Mouse (Mus musculus): Measurements from ENCODE around the gene Cbx2. TPM values are rescaled to one million over a fixed set of nuclear protein-coding genes. Genes with fewer than 3 reads are reported as not detected.

Cbx2 gene
- polyA plus RNA-seq, 1 experiment from 2014 or later: 1.9 TPM

DNA sequence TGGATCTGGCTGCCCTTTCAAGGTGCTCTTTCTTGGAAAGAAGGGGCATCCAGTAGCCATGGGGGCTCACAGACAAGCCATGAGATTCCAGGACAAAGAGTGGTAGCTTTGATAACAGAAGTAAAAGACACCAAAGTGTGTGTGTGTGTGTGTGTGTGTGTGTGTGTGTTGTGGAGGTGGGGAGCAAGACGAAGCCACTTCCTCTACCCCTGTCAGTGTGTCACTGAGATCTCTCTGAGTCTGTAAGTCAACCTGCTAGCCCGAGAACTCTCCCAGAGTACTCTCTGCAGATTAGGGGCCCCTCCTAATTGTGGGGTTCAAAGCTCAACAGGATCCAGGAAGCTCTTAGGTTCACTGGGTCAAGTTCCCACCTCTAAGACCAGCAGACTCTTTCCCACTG, 27.6 kb downstream of the Cbx2 start:
- no peak for DNase-seq
- no peaks in the 10 kb centered on the region for H3K9me3 ChIP-seq (ENCODE audit: low read length)
- no peaks in the 10 kb centered on the region for H3K36me3 ChIP-seq (replicated peaks; ENCODE audit: insufficient read depth, low read length)
- no peak overlapping the region for H3K4me3 ChIP-seq (ENCODE audit: low read depth, low read length)
- no peak overlapping the region for H3K4me2 ChIP-seq (ENCODE audit: low read depth, low read length)
- peaks cover 100% of the 10 kb centered on the region for H3K27me3 ChIP-seq (ENCODE audit: insufficient read depth, low read length)
- no peak for ATAC-seq
- H3K27ac ChIP-seq (ENCODE audit: low read depth): no peak overlapping the region
- H3K9ac ChIP-seq (replicated peaks): no peak overlapping the region
- WGBS (ENCODE audit: insufficient replicate concordance): 0% methylated on average over 2 of the region's 2 CpGs
- H3K4me1 ChIP-seq (ENCODE audit: insufficient read depth): peaks cover 32% of the 10 kb centered on the region
- TF ChIP-seq EP300 (IDR thresholded peaks at IDR 0.05; ENCODE audit: low read depth) (no peak), CTCF (IDR thresholded peaks at IDR 0.05; ENCODE audit: low read depth) (no peak)

DNA sequence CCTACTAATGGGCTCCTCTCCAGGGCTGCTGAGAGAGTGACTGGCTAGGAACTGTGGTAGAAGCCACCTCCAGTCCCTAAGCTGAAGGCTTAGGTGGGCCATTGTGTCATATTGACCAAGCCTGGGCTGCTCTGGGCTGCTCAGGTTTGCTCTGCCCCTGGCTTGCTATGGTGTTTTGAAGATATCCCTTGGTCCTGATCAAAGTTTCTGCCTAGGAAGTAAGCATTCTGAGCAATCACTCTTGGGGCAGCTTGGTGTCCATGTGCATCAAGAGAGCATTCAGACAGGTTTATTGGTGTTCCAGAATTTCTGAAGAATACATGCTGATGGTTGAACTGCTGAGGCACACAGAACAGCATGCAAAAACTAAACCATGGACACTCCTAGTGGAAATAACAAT, 28.7 kb downstream of the Cbx2 start:
- no peaks in the 10 kb centered on the region for H3K9me3 ChIP-seq (ENCODE audit: low read length)
- peaks cover 40% of the 10 kb centered on the region for H3K4me1 ChIP-seq (ENCODE audit: insufficient read depth)
- H3K27me3 ChIP-seq (ENCODE audit: insufficient read depth, low read length): peaks cover 100% of the 10 kb centered on the region
- DNase-seq (no peak), ATAC-seq (no peak)
- H3K27ac ChIP-seq (ENCODE audit: low read depth): no peak overlapping the region
- TF ChIP-seq EP300 (IDR thresholded peaks at IDR 0.05; ENCODE audit: low read depth) (no peak), CTCF (IDR thresholded peaks at IDR 0.05; ENCODE audit: low read depth) (no peak)
- no peak overlapping the region for H3K4me2 ChIP-seq (ENCODE audit: low read depth, low read length)
- H3K4me3 ChIP-seq (ENCODE audit: low read depth, low read length): no peak overlapping the region
- H3K36me3 ChIP-seq (replicated peaks; ENCODE audit: insufficient read depth, low read length): no peaks in the 10 kb centered on the region
- no peak overlapping the region for H3K9ac ChIP-seq (replicated peaks)

DNA sequence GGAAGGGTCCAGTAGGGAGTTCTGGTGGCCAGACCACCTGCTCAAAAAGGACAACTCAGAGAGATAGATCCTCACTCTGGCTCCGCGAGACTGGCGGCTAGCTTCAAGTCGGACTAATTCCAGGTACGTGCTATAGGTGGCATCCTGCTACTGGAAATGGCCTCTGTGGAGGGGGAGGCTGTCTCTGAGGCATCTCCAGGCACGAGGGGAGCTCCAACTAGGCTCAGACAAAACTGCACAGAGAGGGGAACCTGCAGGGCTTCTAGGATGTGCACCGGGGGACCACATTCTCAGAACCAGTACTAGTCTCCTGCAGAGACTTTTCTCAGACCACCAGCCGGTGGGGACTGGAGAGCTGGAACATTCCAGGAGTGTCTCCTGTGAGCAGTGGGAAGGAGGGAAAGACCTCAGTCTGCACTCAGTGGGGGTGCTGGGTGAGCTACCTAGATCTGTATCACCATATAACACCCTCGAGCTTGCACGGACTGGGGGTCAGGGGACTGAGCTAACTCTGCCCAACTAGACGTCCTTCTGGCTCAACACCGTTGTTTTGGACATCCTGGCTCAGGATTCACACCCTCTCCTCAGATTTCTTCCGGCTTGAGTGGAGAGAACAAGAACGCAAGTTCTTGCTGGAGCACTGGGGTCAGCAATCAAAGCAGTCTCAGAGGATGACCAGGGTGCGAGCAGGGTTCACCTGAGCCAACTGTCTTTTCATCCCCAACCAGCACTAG, 29.3 kb downstream of the Cbx2 start:
- H3K4me2 ChIP-seq (ENCODE audit: low read depth, low read length): no peak overlapping the region
- H3K4me1 ChIP-seq (ENCODE audit: insufficient read depth): peaks cover 38% of the 10 kb centered on the region
- WGBS (ENCODE audit: insufficient replicate concordance): 8% methylated on average over 15 of the region's 15 CpGs
- DNase-seq (peak; percentile 34), ATAC-seq (no peak)
- H3K36me3 ChIP-seq (replicated peaks; ENCODE audit: insufficient read depth, low read length): no peaks in the 10 kb centered on the region
- no peak overlapping the region for H3K9ac ChIP-seq (replicated peaks)
- H3K27ac ChIP-seq (ENCODE audit: low read depth): no peak overlapping the region
- no peak overlapping the region for H3K4me3 ChIP-seq (ENCODE audit: low read depth, low read length)
- H3K9me3 ChIP-seq (ENCODE audit: low read length): no peaks in the 10 kb centered on the region
- TF ChIP-seq CTCF (IDR thresholded peaks at IDR 0.05; ENCODE audit: low read depth) (peak; percentile 71), EP300 (IDR thresholded peaks at IDR 0.05; ENCODE audit: low read depth) (no peak)
- H3K27me3 ChIP-seq (ENCODE audit: insufficient read depth, low read length): peaks cover 100% of the 10 kb centered on the region

DNA sequence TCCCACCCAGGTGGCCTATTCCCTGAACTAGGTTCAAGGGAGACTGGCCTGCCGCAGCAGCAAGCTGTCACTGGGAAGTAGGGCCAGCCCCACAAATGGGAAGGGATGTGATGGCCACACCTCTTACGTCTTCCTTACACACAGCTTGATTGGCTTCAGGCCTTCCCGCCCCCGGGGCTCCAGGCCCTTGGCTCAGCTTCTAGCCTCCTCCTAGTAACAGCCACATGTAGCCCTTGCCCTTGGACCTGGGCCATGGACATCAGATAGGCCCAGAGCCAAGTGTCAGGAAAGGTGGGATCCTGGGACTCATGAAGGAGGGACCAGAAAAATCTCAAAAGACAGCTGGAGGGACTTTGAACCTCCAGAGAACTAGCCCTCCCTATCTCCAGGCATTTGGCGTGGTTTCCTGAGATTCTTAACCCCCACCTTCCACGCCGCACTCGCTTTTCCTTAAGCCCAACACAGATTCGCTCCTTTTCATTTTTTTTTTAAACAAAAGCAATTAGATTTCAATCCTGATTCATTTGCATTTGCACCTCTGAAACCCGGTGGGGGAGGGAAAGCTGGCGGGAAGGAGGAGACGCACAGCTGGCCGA, 30.0 kb downstream of the Cbx2 start:
- DNase-seq: peak; percentile 63
- H3K9me3 ChIP-seq (ENCODE audit: low read length): no peaks in the 10 kb centered on the region
- peak overlapping the region; percentile 59 for H3K4me2 ChIP-seq (ENCODE audit: low read depth, low read length)
- TF ChIP-seq CTCF (IDR thresholded peaks at IDR 0.05; ENCODE audit: low read depth) (no peak), EP300 (IDR thresholded peaks at IDR 0.05; ENCODE audit: low read depth) (no peak; the same call in 1 of the 2 replicates)
- H3K9ac ChIP-seq (replicated peaks): no peak overlapping the region
- peaks cover 40% of the 10 kb centered on the region for H3K4me1 ChIP-seq (ENCODE audit: insufficient read depth)
- H3K36me3 ChIP-seq (replicated peaks; ENCODE audit: insufficient read depth, low read length): no peaks in the 10 kb centered on the region
- H3K27me3 ChIP-seq (ENCODE audit: insufficient read depth, low read length): peaks cover 100% of the 10 kb centered on the region
- WGBS (ENCODE audit: insufficient replicate concordance): 7% methylated on average over 13 of the region's 13 CpGs
- peak; percentile 66 for ATAC-seq
- 0 out of 2 replicates have a peak overlapping the region, but pooled peaks have one; percentile 11 for H3K27ac ChIP-seq (ENCODE audit: low read depth)
- peak overlapping the region; percentile 17; the same call in 1 of the 2 replicates for H3K4me3 ChIP-seq (ENCODE audit: low read depth, low read length)

DNA sequence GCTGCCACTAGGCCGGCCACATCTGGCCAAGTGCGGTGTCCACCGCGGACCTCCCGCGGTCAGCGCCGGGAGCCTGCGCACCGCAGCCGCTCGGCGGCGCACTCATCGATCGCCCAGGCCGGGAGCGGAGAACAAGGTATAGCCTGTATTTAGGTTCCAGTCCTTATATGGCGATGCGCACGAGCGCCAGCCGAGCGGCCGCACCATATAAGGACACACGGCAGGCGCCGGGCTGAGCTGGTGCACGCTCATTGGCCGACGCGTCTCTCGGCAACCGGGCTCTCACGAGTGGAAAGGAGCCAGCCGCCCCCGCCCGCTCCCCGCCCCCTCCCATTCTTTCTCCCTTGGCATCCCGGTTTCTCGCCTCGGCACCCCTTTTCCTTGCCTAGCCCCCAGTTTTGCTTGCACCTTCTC, 30.5 kb downstream of the Cbx2 start:
- WGBS (ENCODE audit: insufficient replicate concordance): 1% methylated on average over 42 of the region's 42 CpGs
- Histone ChIP-seq H3K4me2 (ENCODE audit: low read depth, low read length) (peak overlapping the region; percentile 59), H3K27me3 (ENCODE audit: insufficient read depth, low read length) (peaks cover 100% of the 10 kb centered on the region), H3K9ac (replicated peaks) (no peak overlapping the region), H3K9me3 (ENCODE audit: low read length) (no peaks in the 10 kb centered on the region), H3K4me1 (ENCODE audit: insufficient read depth) (peaks cover 42% of the 10 kb centered on the region), H3K36me3 (replicated peaks; ENCODE audit: insufficient read depth, low read length) (no peaks in the 10 kb centered on the region), H3K4me3 (ENCODE audit: low read depth, low read length) (peak overlapping the region; percentile 17; the same call in 1 of the 2 replicates), H3K27ac (ENCODE audit: low read depth) (0 out of 2 replicates have a peak overlapping the region, but pooled peaks have one; percentile 11)
- no peak for TF ChIP-seq EP300 (IDR thresholded peaks at IDR 0.05; ENCODE audit: low read depth)
- TF ChIP-seq CTCF (IDR thresholded peaks at IDR 0.05; ENCODE audit: low read depth): peak; percentile 37
- ATAC-seq (peak; percentile 57), DNase-seq (peak; percentile 76)

DNA sequence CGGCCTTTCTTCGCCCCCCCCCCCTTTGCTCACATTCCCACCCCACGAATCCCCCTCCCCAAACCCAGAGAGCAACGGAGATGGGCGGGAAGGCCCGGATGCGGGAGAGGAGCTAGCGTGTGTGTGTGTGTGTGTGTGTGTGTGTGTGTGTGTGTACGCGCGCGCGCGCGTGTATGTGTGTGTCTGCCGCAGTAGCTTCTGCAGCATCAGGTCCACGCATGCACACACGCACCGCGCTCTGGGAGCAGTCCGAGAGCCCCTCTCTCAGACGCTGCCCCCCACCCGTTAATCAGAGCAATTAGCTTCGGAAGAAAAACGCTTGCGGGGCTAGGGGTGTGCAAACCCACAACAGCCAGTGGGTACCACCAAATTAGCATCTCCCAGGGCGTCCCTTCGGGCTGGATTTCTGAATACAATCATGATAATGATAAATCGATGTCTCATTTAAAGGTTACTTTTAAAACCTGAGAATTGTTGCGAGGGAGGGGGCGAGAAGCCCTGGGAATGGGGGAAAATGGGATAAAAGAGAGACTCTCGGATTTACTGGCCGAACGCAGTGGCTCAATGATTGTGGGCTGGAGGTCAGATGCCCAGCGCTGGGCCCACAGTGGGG, 31.1 kb downstream of the Cbx2 start:
- Histone ChIP-seq H3K9ac (replicated peaks) (no peak overlapping the region), H3K4me2 (ENCODE audit: low read depth, low read length) (peak overlapping the region; percentile 59; the same call in 1 of the 2 replicates), H3K36me3 (replicated peaks; ENCODE audit: insufficient read depth, low read length) (no peaks in the 10 kb centered on the region), H3K27me3 (ENCODE audit: insufficient read depth, low read length) (peaks cover 100% of the 10 kb centered on the region), H3K27ac (ENCODE audit: low read depth) (no peak overlapping the region), H3K4me3 (ENCODE audit: low read depth, low read length) (0 out of 2 replicates have a peak overlapping the region, but pooled peaks have one; percentile 17), H3K4me1 (ENCODE audit: insufficient read depth) (peaks cover 47% of the 10 kb centered on the region), H3K9me3 (ENCODE audit: low read length) (no peaks in the 10 kb centered on the region)
- WGBS (ENCODE audit: insufficient replicate concordance): 2% methylated on average over 34 of the region's 35 CpGs
- DNase-seq (no peak), ATAC-seq (no peak)
- no peak for TF ChIP-seq CTCF (IDR thresholded peaks at IDR 0.05; ENCODE audit: low read depth)
- no peak for TF ChIP-seq EP300 (IDR thresholded peaks at IDR 0.05; ENCODE audit: low read depth)
